Mouse (Mus musculus) heart, embryonic 10.5 days (tissue): ENCODE measurements at regions not wholly inside any gene's neighbourhood (a gene's known extent, or its start where the extent isn't known, plus 50 kb on each side); places are given as distances from the start of the nearest gene placed in this dataset.

Experiments used
- DNase-seq: peaks from one replicate; pipeline ENCODE4 v3.0.0-alpha.2; 2017; ENCODE audit warnings: low spot score
- H3K27ac ChIP-seq: fragments of 300-500 bp; sonication (generic); 2 replicates; pipeline ENCODE4 v1.5.1; 2016; ENCODE audit warnings: mild to moderate bottlenecking
- H3K27me3 ChIP-seq: fragments of 300-500 bp; sonication (generic); 2 replicates; pipeline ENCODE4 v1.6.1; 2016; ENCODE audit warnings: mild to moderate bottlenecking; ENCODE audit not compliant: poor library complexity, insufficient read depth, severe bottlenecking
- H3K36me3 ChIP-seq: fragments of 300-500 bp; sonication (generic); 2 replicates; pipeline ENCODE4 v1.6.1; 2016; ENCODE audit warnings: mild to moderate bottlenecking, moderate library complexity
- H3K4me1 ChIP-seq: fragments of 300-500 bp; sonication (generic); 2 replicates; pipeline ENCODE4 v1.6.1; 2016; ENCODE audit warnings: mild to moderate bottlenecking
- H3K4me3 ChIP-seq: fragments of 300-500 bp; sonication (generic); 2 replicates; pipeline ENCODE4 v1.5.1; 2016; ENCODE audit warnings: mild to moderate bottlenecking, moderate library complexity
- H3K9me3 ChIP-seq: fragments of 300-500 bp; sonication (generic); 2 replicates; pipeline ENCODE4 v1.6.1; 2016; ENCODE audit warnings: mild to moderate bottlenecking, moderate library complexity
- WGBS: fragments of 180-500 bp; shearing (Covaris S2); methylation state at CpG from one replicate; pipeline ENCODE4 v1.1.7; 2016; 5-methylcytosine and 5-hydroxymethylcytosine counted together

- Histone ChIP-seq H3K4me1 (no peaks in the 10 kb centered on the region), H3K36me3 (no peaks in the 10 kb centered on the region), H3K27ac (no peak overlapping the region), H3K4me3 (no peak overlapping the region), H3K27me3 (0 out of 2 replicates have a peak, but pooled peaks cover 14% of the 10 kb centered on the region), H3K9me3 (no peaks in the 10 kb centered on the region)
- DNase-seq = no peak
- 87% methylated on average over 6 of the region's 6 CpGs for WGBS
Measured at GRCm38 (mm10) chr2:28326056-28326455, 120.5 kb upstream of the Ppp1r26 start.

- no peaks in the 10 kb centered on the region for H3K9me3 ChIP-seq
- H3K27me3 ChIP-seq = 0 out of 2 replicates have a peak, but pooled peaks cover 12% of the 10 kb centered on the region
- H3K4me1 ChIP-seq = no peaks in the 10 kb centered on the region
- DNase-seq = no peak
- WGBS = 75% methylated on average over 3 of the region's 3 CpGs
- no peak overlapping the region for H3K4me3 ChIP-seq
- no peak overlapping the region for H3K27ac ChIP-seq
- no peaks in the 10 kb centered on the region for H3K36me3 ChIP-seq
Measured at GRCm38 (mm10) chr2:28326682-28327081, 119.9 kb upstream of the Ppp1r26 start.

GRCm38 (mm10) chr2:28329130-28329529 lies 117.5 kb upstream of the Ppp1r26 start:
- no peaks in the 10 kb centered on the region for H3K4me1 ChIP-seq
- no peaks in the 10 kb centered on the region for H3K36me3 ChIP-seq
- no peaks in the 10 kb centered on the region for H3K9me3 ChIP-seq
- no peak for DNase-seq
- H3K4me3 ChIP-seq = no peak overlapping the region
- WGBS = 91% methylated on average over 5 of the region's 5 CpGs
- H3K27ac ChIP-seq = no peak overlapping the region
- H3K27me3 ChIP-seq = peaks cover 6% of the 10 kb centered on the region; the same call in 1 of the 2 replicates

- Histone ChIP-seq H3K4me1 (no peaks in the 10 kb centered on the region), H3K36me3 (no peaks in the 10 kb centered on the region), H3K27ac (no peak overlapping the region), H3K9me3 (no peaks in the 10 kb centered on the region), H3K27me3 (no peaks in the 10 kb centered on the region; the same call in 1 of the 2 replicates), H3K4me3 (no peak overlapping the region)
- 50% methylated on average over 9 of the region's 9 CpGs for WGBS
- peak; percentile 65 for DNase-seq
Measured at GRCm38 (mm10) chr2:28335141-28335789, 111.3 kb upstream of the Ppp1r26 start.

- H3K27me3 ChIP-seq = no peaks in the 10 kb centered on the region; the same call in 1 of the 2 replicates
- H3K27ac ChIP-seq = no peak overlapping the region
- DNase-seq = peak; percentile 16
- H3K4me3 ChIP-seq = no peak overlapping the region
- 56% methylated on average over 3 of the region's 3 CpGs for WGBS
- H3K36me3 ChIP-seq = no peaks in the 10 kb centered on the region
- no peaks in the 10 kb centered on the region for H3K4me1 ChIP-seq
- no peaks in the 10 kb centered on the region for H3K9me3 ChIP-seq
Measured at GRCm38 (mm10) chr2:28335810-28336209, 110.8 kb upstream of the Ppp1r26 start.

- 75% methylated on average over 17 of the region's 17 CpGs for WGBS
- Histone ChIP-seq H3K36me3 (no peaks in the 10 kb centered on the region), H3K27ac (no peak overlapping the region), H3K4me3 (no peak overlapping the region), H3K27me3 (no peaks in the 10 kb centered on the region; the same call in 1 of the 2 replicates), H3K9me3 (no peaks in the 10 kb centered on the region), H3K4me1 (no peaks in the 10 kb centered on the region)
- DNase-seq = peak; percentile 63
Measured at GRCm38 (mm10) chr2:28336349-28337309, 110.0 kb upstream of the Ppp1r26 start.

- H3K27ac ChIP-seq = no peak overlapping the region
- peak; percentile 70 for DNase-seq
- H3K9me3 ChIP-seq = no peaks in the 10 kb centered on the region
- no peaks in the 10 kb centered on the region; the same call in 1 of the 2 replicates for H3K27me3 ChIP-seq
- 73% methylated on average over 5 of the region's 5 CpGs for WGBS
- no peaks in the 10 kb centered on the region for H3K36me3 ChIP-seq
- H3K4me3 ChIP-seq = no peak overlapping the region
- no peaks in the 10 kb centered on the region for H3K4me1 ChIP-seq
Measured at GRCm38 (mm10) chr2:28337561-28337960, 109.0 kb upstream of the Ppp1r26 start.

GRCm38 (mm10) chr2:28341304-28341703 lies 105.3 kb upstream of the Ppp1r26 start:
- Histone ChIP-seq H3K36me3 (no peaks in the 10 kb centered on the region), H3K27ac (no peak overlapping the region), H3K9me3 (no peaks in the 10 kb centered on the region), H3K4me1 (peaks cover 5% of the 10 kb centered on the region; the same call in 1 of the 2 replicates), H3K27me3 (no peaks in the 10 kb centered on the region), H3K4me3 (no peak overlapping the region)
- DNase-seq = no peak
- WGBS = 93% methylated on average over 2 of the region's 2 CpGs

GRCm38 (mm10) chr2:28348453-28348852 lies 98.1 kb upstream of the Ppp1r26 start:
- H3K27ac ChIP-seq = no peak overlapping the region
- no peaks in the 10 kb centered on the region for H3K9me3 ChIP-seq
- H3K4me1 ChIP-seq = peaks cover 4% of the 10 kb centered on the region; the same call in 1 of the 2 replicates
- H3K4me3 ChIP-seq = no peak overlapping the region
- 71% methylated on average over 4 of the region's 4 CpGs for WGBS
- H3K36me3 ChIP-seq = no peaks in the 10 kb centered on the region
- H3K27me3 ChIP-seq = no peaks in the 10 kb centered on the region; the same call in 1 of the 2 replicates
- no peak for DNase-seq

- no peaks in the 10 kb centered on the region for H3K36me3 ChIP-seq
- WGBS = 78% methylated on average over 8 of the region's 8 CpGs
- no peak overlapping the region for H3K27ac ChIP-seq
- DNase-seq = no peak
- no peaks in the 10 kb centered on the region; the same call in 1 of the 2 replicates for H3K27me3 ChIP-seq
- no peak overlapping the region for H3K4me3 ChIP-seq
- no peaks in the 10 kb centered on the region for H3K4me1 ChIP-seq
- H3K9me3 ChIP-seq = no peaks in the 10 kb centered on the region
Measured at GRCm38 (mm10) chr2:28349911-28350310, 96.7 kb upstream of the Ppp1r26 start.

- Histone ChIP-seq H3K36me3 (no peaks in the 10 kb centered on the region), H3K27me3 (no peaks in the 10 kb centered on the region; the same call in 1 of the 2 replicates), H3K4me3 (no peak overlapping the region), H3K4me1 (no peaks in the 10 kb centered on the region), H3K27ac (no peak overlapping the region), H3K9me3 (no peaks in the 10 kb centered on the region)
- no peak for DNase-seq
- 86% methylated on average over 10 of the region's 10 CpGs for WGBS
Measured at GRCm38 (mm10) chr2:28351445-28351844, 95.2 kb upstream of the Ppp1r26 start.

- no peak for DNase-seq
- Histone ChIP-seq H3K4me1 (no peaks in the 10 kb centered on the region), H3K27me3 (no peaks in the 10 kb centered on the region; the same call in 1 of the 2 replicates), H3K27ac (no peak overlapping the region), H3K36me3 (no peaks in the 10 kb centered on the region), H3K4me3 (no peak overlapping the region), H3K9me3 (no peaks in the 10 kb centered on the region)
- WGBS = 59% methylated on average over 1 of the region's 1 CpGs
Measured at GRCm38 (mm10) chr2:28352903-28353302, 93.7 kb upstream of the Ppp1r26 start.

- DNase-seq = no peak
- 69% methylated on average over 6 of the region's 6 CpGs for WGBS
- Histone ChIP-seq H3K27me3 (no peaks in the 10 kb centered on the region), H3K9me3 (0 out of 2 replicates have a peak, but pooled peaks cover 2% of the 10 kb centered on the region), H3K4me1 (no peaks in the 10 kb centered on the region), H3K27ac (no peak overlapping the region), H3K4me3 (no peak overlapping the region), H3K36me3 (no peaks in the 10 kb centered on the region)
Measured at GRCm38 (mm10) chr2:28362199-28362598, 84.4 kb upstream of the Ppp1r26 start.
